Mouse (Mus musculus) cerebellum, adult 2 months (tissue): Measurements from ENCODE around the gene Hnrnpa0.

Source experiments
- CTCF ChIP-seq: fragments of 200-500 bp; IDR thresholded peaks from 2 replicates; pipeline ENCODE4 v1.5.1; 2011; ENCODE audit warnings: low read depth, mild to moderate bottlenecking, control low read depth, low read length, moderate library complexity, borderline replicate concordance; ENCODE audit not compliant: insufficient read depth
- POLR2A ChIP-seq: fragments of 200-500 bp; IDR thresholded peaks from 2 replicates; pipeline ENCODE4 v1.6.1; 2011; ENCODE audit warnings: low read length, control low read depth, borderline replicate concordance; ENCODE audit not compliant: insufficient read depth

DNA sequence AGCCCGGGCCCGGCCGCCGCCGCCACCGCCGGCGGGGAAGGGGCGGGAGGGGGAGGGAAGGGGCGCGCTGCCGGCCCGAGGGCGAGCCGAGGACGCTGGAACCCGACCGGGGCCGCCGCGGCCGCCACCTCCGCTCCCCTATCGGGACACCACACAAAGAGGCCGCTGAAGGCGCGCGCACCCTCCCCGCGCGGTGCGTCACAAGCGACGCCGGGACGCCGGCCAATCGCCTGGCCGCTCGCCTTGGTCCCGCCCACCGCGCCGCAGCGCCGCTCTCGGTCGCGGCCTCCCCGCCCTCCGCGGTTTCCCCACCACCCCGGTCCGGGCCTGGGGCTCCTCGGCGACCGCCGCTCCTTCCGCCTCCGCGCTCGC is at the start of gene Hnrnpa0:
- TF ChIP-seq CTCF, result no peak
- TF ChIP-seq POLR2A, result peak; percentile 41; the same call in 1 of the 2 replicates
